Mouse (Mus musculus): Measurements from ENCODE around the gene Rab34.

DNA sequence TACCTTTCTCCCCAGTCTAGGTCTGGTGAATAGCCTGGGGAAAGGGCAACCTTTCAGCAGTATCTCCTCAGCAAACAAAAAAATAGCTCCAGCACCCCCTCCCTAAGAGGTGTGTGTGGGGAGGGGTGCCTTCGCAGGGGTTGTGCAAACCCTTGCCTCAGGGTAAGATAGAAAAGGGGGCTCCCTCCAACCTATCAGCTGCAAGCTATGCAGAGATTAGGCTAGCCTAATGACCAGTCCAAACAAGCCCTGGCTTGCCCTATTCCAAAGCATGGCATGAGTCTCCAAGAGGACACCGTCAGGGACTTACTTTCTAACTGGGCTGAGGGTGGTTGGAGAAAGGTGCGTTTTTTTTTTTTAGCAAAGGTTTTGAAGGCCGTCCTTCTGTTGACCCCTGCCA lies 22.1 kb upstream of the Rab34 start:
- no peak for TF ChIP-seq CTCF (IDR thresholded peaks at IDR 0.05; ENCODE audit: control insufficient read depth, insufficient read depth, insufficient read length)
- TF ChIP-seq MYOD1 (IDR thresholded peaks at IDR 0.05; ENCODE audit: control insufficient read depth, insufficient read length, low read depth): no peak
- TF ChIP-seq FOSL1 (IDR thresholded peaks at IDR 0.05; ENCODE audit: insufficient read depth, low read length, poor library complexity, severe bottlenecking): no peak
- no peak for TF ChIP-seq USF1 (IDR thresholded peaks at IDR 0.05; ENCODE audit: low read depth)
- no peak for TF ChIP-seq CEBPB (IDR thresholded peaks at IDR 0.05; ENCODE audit: low read depth)
- no peak for TF ChIP-seq MYOG (IDR thresholded peaks at IDR 0.05; ENCODE audit: control insufficient read depth, extremely low read depth, insufficient read length)
- no peak for TF ChIP-seq MAX (IDR thresholded peaks at IDR 0.05)
